Mouse (Mus musculus) neutrophil, adult 5-6 weeks (primary cell): ENCODE data around the gene Qprt. TPM values are rescaled to one million over a fixed set of nuclear protein-coding genes. Genes with fewer than 3 reads are reported as not detected.
"Not testable (repeated sequence)": the region's sequence is repeated elsewhere in the genome, so short reads cannot be mapped to it uniquely, and the experiment has no call there.

Source experiments
- ATAC-seq: fragments of 151-379, 151-347 bp; 2 replicates; pipeline ENCODE4 v1.8.0; 2017; ENCODE audit warnings: mild to moderate bottlenecking, moderate TSS enrichment; ENCODE audit not compliant: insufficient number of reproducible peaks, poor library complexity, low FRiP score, severe bottlenecking; ENCODE audit errors: extremely low read depth
- total RNA-seq: library from RNA; stranded (forward); fragments of 200-1000 nt; gene quantifications from 2 replicates; pipeline ENCODE4 v1.2.3, GENCODE M21; 2017

Qprt gene
- total RNA-seq, 1 experiment from 2014 or later, result 1.4 TPM

DNA sequence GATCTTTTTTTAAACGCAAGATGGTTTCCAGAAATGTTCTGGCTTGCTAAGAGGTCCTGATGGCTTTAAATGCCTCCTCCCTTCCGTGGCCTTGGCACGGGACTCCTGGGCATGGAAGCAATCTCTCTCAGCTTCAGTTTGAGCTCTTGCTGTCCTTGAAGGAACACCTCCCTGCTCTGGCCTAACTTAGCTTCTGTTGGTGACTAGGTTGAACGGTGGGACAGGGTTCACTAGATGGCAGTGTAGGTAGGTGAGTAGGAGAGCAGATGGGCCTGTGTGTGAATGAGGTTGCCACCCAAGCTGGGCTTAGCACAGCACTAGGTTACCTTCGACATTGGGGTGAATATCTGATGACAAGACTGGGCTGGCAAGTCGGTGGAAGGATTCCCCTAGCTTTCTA is 18.1 kb downstream of the Qprt start:
- peak; percentile 61; the same call in 1 of the 2 replicates for ATAC-seq

DNA sequence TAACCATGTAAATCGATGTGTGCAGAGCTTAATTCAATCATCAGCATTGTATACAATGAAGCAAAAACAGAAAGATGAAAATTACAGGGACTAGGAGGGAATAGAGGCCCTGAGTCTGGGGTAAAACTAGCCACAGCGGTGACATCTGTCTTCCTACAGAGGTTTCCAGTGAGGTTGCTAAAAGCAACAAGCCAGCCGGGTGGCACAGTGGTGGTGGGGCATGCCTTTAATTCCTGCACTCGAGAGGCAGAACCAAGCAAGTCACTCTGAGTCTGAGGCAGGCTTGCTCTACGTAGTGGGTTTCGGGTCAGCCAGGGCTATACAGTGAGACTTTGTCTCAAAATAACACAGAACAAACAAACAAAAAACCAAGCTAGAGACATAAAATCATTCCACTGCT is 19.9 kb downstream of the Qprt start:
- ATAC-seq, result no peak

DNA sequence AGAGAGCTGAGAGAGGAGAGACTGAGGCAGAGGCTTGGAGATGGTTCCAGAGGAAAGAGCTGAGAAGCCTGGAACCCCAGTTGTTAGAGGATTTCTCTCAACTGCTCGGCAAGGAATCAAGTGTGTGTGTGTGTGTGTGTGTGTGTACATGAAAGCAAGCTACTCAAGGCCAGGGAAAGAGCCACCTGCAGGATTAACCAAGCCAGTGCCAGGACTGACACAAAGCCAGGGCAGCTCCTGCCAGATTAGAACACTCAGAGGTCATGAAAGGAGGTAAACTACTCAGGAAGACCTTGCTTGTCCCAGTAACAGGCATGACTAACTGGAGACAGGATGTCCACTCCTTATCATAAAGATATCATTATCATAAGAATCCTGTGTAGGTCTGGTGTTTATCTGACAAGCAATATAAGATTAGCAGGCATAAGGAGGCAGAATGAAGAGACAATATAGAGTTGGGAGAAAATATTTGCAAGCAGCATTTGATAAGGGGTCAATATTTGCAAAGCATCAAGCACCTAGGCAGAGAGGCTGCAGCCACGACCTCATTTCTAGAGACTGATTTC is 20.5 kb downstream of the Qprt start:
- no peak for ATAC-seq

DNA sequence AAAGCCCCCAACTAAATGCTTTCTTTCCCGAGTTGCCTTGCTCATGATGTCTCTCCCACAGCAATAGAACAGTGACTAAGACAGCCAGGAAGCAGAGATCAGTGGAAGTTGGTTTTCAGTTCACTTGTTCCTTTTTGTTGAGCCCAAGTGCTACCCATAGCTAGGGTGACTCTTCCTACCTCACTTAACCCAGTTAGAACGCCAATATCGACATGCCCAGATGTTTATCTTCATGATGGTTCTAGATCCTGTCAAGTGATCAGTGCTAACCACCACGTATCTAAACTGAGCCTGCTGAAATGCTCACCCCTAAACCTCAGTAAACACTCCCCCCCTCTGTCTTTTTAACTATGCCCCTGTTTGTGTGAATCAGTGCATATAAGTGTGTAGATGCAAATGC is 22.5 kb downstream of the Qprt start:
- no peak for ATAC-seq

DNA sequence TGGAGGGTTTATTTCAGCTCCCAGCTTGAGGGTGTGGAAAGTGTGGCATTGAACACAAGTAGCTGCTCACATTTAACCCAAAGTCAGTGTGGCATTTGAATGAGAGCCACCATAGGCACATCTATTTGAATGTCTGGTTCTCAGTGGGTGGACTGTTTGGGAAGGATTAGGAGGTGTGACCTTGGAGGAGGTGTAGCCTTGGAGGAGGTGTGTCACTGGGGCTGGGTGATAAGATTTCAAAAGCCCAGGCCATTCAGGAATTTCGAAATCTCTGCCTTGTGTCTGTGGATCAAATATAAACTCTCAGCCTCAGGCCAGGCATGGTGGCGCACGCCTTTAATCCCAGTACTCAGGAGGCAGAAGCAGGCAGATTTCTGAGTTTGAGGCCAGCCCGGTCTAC is 23.1 kb downstream of the Qprt start:
- no peak for ATAC-seq

DNA sequence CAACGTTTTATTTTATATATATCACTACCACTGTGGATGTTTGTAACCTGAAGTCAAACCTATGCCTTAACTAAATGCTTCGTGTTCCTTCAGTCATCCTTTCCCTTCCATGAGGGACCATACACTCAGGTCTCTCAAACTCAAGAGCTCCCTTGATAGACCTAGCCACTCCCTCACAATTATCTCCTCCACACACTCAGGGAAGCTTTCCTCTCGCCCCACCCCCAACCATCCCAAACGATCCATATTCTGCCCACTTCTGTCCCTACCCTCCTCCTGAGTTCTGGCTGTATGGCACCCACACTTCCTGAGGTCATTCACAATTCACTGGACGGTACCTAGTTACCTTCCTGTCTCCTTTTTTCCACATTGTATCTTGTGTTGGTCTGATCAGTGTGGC is 23.5 kb downstream of the Qprt start:
- ATAC-seq, result no peak

DNA sequence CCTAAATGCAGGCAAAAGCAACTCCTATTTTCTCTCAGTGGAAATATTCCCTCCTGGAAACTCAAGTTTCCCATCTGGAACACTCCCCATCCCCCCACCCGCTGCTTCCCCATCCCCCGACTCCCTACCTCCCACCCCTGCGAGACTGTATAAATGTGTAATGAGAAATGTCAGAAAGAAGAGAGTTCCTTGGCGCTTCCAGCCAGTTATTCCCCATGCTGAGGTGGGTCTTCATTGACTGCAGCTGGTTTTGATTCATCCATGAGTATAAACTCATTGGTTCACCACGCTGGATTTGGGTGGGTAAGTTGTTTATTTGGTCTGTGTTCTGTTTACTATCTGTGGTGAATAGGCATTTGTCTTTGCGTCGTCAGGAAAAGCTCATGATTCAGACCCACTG is 25.6 kb downstream of the Qprt start:
- no peak for ATAC-seq

DNA sequence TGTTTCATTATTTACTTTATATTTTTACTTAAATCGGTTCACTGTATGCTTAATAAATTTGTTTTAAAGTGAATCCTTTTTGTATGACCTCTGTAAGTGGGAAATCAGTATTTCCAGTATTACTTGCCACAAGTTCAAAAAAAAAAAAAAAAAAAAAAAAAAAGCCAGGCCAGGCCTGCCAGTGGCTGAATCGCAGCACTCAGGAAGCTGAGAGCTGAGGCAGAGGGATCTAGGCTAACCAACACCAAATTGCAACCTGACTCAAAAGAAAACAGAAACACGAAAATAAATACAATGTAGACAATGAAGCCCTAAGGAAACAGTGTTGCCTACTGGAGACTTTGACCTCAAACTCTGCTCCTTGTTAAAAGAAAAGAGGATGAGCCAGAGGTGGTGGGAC is 28.1 kb downstream of the Qprt start:
- no peak for ATAC-seq

DNA sequence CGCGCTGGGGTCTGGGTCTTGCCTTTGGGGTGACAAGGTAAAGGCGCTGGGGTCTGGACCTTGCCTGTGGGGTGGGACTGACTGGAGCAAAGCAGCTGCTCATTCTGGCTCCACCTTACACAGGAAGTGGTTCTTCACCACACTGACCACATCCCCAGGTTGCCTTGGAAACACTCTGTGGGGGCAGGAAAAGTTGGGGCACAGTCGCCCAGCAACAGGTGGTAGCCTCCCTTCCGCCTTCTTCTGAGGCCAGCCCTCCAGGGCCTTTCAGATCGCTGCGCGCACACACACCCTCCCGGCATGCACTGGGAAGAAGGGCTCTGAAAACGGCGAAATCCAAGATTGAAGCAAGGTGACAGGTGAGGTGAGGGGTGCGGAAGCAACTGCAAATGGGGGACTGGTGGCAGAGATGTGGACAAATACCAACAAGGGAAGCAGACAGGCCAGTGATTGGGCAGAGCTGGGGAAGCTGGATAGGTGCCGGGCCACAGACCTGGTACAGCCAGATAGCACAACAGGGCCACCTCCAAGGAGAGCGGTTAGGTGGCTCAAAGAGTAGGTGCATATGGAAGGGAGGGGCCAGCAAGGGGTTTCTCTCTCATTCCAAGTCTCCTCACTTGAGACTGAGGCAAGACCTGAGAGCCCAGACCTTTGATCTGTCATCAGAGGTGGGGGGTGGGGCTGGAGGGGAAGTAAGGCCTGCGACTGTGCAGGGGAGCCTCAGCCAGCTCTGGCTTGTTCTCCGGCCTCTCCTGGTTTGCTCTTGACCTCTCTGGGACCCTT is 30.7 kb downstream of the Qprt start, which contains the start of gene AI467606:
AI467606 (plus strand) TSS at position 246 of the 783 bp plus-strand sequence.
- ATAC-seq, result peak; percentile 95

DNA sequence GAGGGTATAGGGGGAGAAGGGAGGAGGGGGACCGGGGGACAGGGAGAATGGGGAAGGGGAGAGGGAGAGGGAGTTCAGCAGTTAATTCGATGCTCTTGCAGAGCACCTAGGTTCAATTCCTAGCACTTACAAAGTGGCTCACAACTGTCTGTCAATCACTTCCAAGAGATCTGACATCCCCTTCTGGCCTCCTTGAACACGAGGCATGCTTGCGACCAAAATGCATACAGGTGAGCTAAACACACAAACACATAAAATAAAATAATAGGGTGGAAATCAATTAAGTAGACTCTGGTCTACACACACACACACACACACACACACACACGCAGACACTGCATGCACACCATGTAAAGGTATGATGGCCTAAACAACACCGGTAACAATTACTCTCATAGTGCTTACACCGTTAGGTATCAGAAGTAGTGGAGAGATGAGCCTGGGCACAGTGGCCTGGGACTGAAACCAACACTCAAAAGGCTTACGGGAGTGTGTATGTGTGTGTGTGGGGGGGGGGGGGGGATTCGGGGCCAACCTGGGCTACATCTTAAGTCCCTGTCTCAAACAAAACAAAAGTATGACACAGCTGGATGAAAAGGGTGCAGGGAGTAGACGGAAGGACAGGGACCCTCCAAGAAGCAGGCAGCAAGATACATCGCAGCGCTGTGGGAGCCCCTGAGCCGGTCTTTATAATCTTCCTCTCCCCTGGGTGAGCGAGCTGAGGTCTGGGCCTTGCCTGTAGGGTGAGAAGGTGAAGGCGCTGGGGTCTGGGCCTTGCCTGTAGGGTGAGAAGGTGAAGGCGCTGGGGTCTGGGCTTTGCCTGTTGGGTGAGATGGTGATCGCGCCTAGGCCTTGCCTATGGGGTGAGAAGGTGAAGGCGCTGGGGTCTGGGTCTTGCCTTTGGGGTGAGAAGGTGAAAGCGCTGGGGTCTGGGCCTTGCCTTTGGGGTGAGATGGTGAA is 31.6 kb downstream of the Qprt start:
- peak; percentile 8; the same call in 1 of the 2 replicates for ATAC-seq

DNA sequence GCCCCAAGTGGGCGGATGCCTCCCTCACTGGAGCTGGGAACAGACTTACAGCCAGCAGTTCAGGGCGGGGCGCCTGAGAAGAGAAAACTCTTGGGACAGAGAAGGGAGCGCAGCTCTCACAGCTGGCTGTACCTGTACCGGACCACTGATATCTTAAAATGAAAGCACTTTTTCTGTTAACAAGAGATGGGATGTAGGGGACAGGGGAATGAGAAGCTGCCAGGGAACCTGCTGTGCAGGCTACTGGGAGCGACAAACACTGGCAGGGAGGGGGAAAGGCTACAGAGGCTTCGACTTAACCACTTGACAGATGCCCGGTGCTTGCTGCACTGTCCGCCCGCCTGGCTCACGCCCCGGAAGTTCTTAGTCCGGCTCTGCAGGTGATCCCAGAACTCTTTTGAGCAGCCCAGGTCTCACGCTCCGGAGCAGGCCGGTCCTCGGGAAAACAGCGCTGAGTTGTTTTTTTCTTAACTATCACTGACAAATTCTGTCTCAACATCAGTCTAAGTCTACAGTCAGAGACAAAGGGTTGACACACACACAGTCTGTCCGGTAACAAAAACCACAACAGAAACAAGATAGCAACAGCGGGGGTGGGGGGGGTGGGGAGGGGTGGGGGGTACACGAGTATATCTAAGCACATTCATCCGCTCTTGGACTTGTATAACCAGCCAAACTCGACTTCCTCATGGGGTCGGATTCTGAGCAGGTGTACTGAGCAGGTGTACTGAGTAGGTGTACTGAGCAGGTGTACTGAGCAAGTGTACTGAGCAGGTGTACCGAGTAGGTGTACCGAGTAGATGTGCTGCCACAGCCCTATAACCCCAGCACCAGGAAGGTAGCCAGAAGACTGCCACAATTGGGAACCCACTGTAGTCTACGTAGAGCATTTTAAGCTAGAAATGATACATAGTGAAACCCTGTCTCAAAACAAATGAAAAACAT is 32.9 kb downstream of the Qprt start:
- no peak; the same call in 1 of the 2 replicates for ATAC-seq

DNA sequence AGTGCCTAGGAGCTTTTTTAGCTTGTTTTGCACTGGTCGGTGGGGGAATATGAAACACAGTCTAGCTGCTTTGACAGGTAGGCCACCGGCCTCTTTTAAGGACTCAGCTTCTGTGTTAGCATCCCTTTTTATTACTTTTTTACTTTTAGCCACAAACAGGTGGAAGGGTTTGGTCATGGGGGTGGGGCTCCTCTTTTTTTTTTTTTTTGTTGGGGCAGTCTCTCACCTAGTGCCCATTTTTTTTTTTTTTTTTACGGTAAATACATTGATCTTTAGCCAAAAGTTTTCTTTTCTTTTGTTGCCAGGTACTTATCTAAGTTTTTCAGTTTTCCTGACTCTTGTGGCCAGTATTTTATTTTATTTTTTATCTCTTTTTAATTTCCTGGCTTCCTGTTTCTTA is 33.9 kb downstream of the Qprt start:
- ATAC-seq, result no peak

DNA sequence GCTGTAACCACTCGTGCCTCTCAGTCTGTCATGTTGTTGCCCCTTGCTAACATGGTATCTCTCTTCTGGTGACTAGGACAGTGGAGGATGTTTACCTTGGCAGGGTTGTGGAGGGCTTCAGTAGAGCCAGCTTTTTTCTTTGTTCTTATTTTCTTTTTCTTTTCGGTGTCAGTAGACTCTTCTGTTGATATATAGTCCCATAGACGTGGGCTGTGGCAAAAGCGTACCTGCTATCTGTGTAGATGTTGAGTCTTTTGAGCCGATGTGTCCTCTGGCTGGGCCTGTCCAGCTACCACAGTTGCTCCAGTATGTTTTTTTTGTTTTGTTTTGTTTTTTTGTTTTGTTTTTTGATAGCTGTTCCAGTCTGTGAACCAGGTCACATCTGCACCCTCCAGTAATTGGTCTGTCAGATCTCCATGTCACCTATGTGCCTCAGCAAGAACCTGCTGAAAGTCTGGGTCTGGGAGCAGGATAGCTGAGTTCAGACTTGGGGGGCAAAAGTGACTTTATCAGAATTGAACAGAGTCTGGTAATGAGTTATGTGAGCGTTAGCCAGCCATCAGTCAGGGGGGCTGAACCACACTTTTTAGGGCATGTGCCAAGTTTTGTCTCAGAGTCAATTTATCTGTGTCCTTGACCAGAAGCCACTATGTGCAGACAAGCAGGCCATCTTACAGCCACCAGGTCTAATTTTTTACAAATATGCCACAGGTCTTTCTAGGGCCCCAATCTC is 34.6 kb downstream of the Qprt start, which contains the start of gene Zg16:
Zg16 (minus strand) TSS at position 51 of the 733 bp plus-strand sequence.
- not testable (repeated sequence) for ATAC-seq

DNA sequence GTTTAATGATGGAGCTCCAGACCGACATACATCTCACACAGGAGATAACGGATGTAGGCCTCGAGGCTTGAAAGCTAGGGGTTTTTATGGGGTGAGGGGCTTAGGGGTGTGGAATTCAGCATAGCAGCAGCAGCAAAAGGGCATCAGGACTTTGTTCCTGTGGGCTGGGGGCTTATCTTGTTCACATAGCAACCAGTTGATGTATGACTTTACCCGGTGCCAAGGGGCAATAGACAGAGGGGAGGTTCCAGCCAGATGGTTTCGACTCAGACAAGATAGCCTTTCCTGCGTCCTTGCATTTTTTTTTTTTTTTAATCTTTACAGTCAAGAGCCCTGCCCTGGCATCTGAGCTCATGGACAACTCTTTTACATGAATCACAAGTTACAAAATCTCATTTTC is 36.3 kb downstream of the Qprt start:
- not testable (repeated sequence) for ATAC-seq

DNA sequence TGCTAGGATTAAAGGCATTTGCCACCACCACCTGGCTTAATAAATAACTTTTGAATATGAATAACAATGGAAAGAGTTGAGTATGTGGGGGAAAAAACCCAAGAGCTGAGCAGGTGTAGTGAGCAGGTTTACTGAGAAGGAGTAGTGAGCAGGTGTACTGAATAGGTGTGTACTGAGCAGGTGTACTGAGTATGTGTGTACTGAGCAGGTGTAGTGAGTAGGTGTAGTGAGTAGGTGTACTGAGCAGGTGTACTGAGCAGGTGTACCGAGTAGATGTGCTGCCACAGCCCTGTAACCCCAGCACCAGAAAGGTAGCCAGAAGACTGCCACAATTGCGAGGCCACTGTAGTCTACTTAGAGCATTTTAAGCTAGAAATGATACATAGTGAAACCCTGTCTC is 37.2 kb downstream of the Qprt start:
- ATAC-seq, result no peak

DNA sequence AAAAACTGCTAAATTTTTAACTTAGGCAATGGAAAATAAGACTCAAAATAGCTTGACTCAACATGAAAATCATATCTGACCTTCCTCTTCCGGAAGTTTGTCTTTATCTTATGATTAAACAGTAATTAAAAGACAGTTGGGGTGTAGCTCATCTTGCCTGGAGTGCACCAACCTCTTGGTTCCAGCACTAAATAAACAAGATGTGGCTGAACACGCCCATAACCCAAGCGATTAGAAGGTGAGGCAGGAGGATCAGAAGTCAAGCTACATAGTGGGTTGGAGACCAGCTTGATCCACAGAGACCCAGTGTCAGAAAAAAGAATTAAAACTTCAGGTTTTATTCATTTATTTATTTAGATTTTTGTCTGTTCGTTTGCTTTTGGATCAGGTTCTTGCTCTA is 38.3 kb downstream of the Qprt start:
- ATAC-seq, result no peak

DNA sequence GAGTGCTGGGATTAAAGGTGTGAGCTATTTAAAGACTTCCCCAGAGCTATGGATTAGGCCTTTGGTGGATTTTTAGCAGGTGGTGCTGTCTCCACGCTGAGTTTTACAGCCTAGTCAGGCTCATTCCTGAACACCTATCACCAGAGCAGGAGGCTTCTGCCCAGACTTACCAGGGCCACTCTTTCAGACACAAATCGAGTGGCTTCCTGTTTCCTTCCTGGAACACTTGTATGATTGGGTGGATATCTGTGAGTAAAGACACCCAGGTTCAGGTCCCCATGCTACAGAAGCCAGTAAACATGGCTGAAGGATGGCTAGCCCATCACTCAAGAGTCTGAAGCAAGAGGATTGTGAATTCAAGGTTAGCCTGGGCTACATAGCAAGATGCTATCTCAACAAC is 39.0 kb downstream of the Qprt start:
- no peak for ATAC-seq

DNA sequence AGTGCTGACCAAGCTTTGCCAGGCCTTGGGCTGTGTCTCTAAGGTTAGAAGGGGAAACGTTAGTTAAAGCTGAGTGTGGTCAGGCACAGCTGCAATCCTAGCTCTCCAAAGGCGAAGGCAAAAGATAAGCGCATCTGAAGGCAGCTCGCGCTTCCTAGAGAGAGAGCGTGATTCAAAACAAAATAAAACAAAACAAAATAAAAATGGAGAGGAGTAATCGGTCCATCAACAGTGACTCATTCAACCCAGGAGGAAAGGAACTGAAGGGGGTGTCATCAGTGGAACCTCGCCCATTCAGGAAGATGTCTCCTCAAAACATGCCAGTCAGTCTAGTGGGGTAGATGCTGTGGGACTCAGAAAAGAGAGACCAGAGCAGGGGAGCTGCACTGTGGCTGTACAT is 39.8 kb downstream of the Qprt start:
- no peak for ATAC-seq
